Mouse (Mus musculus): Measurements from ENCODE around the gene Cycs. TPM values are rescaled to one million over a fixed set of nuclear protein-coding genes. Genes with fewer than 3 reads are reported as not detected.

Gene Cycs
- polyA plus RNA-seq, 1 experiment, result 51.9 TPM

DNA sequence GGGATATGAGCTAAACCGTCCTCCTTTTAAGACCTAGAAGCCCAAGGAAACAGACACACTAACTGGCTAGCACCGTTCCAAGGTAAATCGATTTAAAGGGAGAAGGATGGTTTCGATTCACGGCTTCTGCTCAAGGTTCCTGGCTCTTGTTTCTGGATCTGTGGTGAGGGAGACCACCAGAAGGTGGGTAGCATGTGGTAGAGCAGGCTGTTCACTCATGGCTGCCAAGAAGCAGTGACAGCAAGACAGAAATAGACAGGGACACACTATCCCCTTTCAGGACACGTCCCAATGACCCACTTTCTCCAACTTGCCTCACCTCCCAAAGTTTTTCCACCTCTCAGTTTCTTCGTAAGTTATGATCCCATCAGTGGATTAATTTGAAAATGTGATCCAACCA is 16.5 kb downstream of the Cycs start:
- H3ac ChIP-seq (ENCODE audit: control insufficient read depth, insufficient read length), result no peak overlapping the region
- no peaks in the 10 kb centered on the region for H3K27me3 ChIP-seq (ENCODE audit: control insufficient read depth, insufficient read depth, insufficient read length)
- no peak overlapping the region for H3K4me2 ChIP-seq (ENCODE audit: low read depth)
- no peak overlapping the region for H3K4me3 ChIP-seq
- TF ChIP-seq POLR2AphosphoS2 (IDR thresholded peaks at IDR 0.05; ENCODE audit: insufficient read length, low read depth) (no peak), POLR2A (IDR thresholded peaks at IDR 0.05; ENCODE audit: insufficient read length, low read depth) (no peak), TCF3 (IDR thresholded peaks at IDR 0.05; ENCODE audit: insufficient read length, low read depth) (no peak), REST (IDR thresholded peaks at IDR 0.05; ENCODE audit: insufficient read depth, insufficient read length) (no peak), TCF12 (IDR thresholded peaks at IDR 0.05; ENCODE audit: insufficient read depth, poor library complexity, severe bottlenecking) (no peak), MYOG (IDR thresholded peaks at IDR 0.05; ENCODE audit: control insufficient read depth in 1 of 3, insufficient read depth in 1 of 3, insufficient read length in 2 of 3, low read depth in 2 of 3) (no peak), MAX (IDR thresholded peaks at IDR 0.05; ENCODE audit: low read depth) (no peak), SRF (IDR thresholded peaks at IDR 0.05; ENCODE audit: control insufficient read depth, insufficient read length, low read depth) (no peak), CEBPB (IDR thresholded peaks at IDR 0.05; ENCODE audit: insufficient read depth, poor library complexity, severe bottlenecking) (no peak), MYOD1 (IDR thresholded peaks at IDR 0.05; ENCODE audit: control insufficient read depth in 1 of 3, insufficient read length in 2 of 3, low read depth in 2 of 3) (no peak), E2F4 (IDR thresholded peaks at IDR 0.05; ENCODE audit: insufficient read depth) (no peak), USF1 (IDR thresholded peaks at IDR 0.05; ENCODE audit: low read depth) (no peak)
- H3K79me2 ChIP-seq (ENCODE audit: control insufficient read depth, insufficient read depth), result no peaks in the 10 kb centered on the region
- no peaks in the 10 kb centered on the region for H3K36me3 ChIP-seq (ENCODE audit: control insufficient read depth, insufficient read depth)

DNA sequence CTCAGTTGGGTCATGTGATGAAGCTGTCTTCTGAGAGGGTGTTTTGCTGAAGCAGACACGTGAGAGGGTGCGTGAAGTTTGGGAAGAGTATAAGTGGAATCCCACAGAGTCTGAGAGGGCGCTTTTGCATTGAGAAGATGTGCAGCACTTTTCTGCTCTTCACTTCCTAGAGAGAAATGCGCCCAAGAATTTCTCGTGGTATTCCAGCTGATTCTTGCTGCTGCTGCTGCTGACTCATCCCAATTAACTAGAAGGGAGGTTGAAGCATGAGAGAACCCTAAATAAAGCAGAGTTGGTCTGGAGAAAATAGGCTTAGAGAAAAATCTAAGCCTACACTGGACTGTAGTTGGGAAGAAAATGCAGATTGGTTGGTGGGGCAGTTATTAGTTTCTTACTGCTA is 17.3 kb downstream of the Cycs start:
- Histone ChIP-seq H3K4me2 (ENCODE audit: low read depth) (no peak overlapping the region), H3ac (ENCODE audit: control insufficient read depth, insufficient read length) (no peak overlapping the region), H3K36me3 (ENCODE audit: control insufficient read depth, insufficient read depth) (no peaks in the 10 kb centered on the region), H3K4me3 (no peak overlapping the region), H3K79me2 (ENCODE audit: control insufficient read depth, insufficient read depth) (no peaks in the 10 kb centered on the region), H3K27me3 (ENCODE audit: control insufficient read depth, insufficient read depth, insufficient read length) (no peaks in the 10 kb centered on the region)
- no peak for TF ChIP-seq MAX (IDR thresholded peaks at IDR 0.05; ENCODE audit: low read depth)
- no peak for TF ChIP-seq CEBPB (IDR thresholded peaks at IDR 0.05; ENCODE audit: insufficient read depth, poor library complexity, severe bottlenecking)
- TF ChIP-seq REST (IDR thresholded peaks at IDR 0.05; ENCODE audit: insufficient read depth, insufficient read length), result no peak
- TF ChIP-seq TCF3 (IDR thresholded peaks at IDR 0.05; ENCODE audit: insufficient read length, low read depth), result no peak
- TF ChIP-seq SRF (IDR thresholded peaks at IDR 0.05; ENCODE audit: control insufficient read depth, insufficient read length, low read depth), result no peak
- no peak for TF ChIP-seq POLR2AphosphoS2 (IDR thresholded peaks at IDR 0.05; ENCODE audit: insufficient read length, low read depth)
- no peak for TF ChIP-seq POLR2A (IDR thresholded peaks at IDR 0.05; ENCODE audit: insufficient read length, low read depth)
- TF ChIP-seq E2F4 (IDR thresholded peaks at IDR 0.05; ENCODE audit: insufficient read depth), result no peak
- no peak for TF ChIP-seq TCF12 (IDR thresholded peaks at IDR 0.05; ENCODE audit: insufficient read depth, poor library complexity, severe bottlenecking)
- TF ChIP-seq MYOD1 (IDR thresholded peaks at IDR 0.05; ENCODE audit: control insufficient read depth in 1 of 3, insufficient read length in 2 of 3, low read depth in 2 of 3), result no peak
- TF ChIP-seq USF1 (IDR thresholded peaks at IDR 0.05; ENCODE audit: low read depth), result no peak
- TF ChIP-seq MYOG (IDR thresholded peaks at IDR 0.05; ENCODE audit: control insufficient read depth in 1 of 3, insufficient read depth in 1 of 3, insufficient read length in 2 of 3, low read depth in 2 of 3), result no peak

DNA sequence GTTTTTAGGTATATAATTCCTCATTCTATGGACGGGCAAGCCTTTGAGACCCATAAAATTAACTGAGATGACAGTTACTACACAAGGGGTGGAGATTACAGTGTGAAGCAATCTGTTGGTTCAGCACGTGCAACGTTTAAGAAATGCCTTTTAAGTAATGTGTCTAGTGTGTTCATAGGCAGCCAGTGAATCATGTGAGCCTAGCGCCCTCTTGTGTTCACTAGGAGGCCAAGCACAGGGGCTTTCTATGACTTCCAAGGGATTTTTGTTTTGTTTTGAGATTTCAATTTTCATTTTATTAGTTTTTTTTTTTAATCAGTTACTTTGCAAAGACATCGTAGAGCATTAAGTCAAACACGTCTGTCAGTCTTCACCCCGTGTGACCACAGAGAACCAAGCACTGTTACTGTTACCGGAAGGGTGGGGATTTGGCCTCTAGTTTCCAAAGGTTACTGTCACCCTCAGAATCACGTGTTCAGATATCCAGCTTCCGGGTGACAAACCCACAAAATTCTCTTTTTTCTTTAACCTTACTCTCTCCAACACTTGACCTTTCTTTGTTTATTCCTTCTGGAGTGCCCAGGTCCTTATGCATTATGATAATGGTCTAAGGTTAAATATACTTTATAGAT is 20.8 kb downstream of the Cycs start:
- no peak overlapping the region for H3ac ChIP-seq (ENCODE audit: control insufficient read depth, insufficient read length)
- no peaks in the 10 kb centered on the region for H3K36me3 ChIP-seq (ENCODE audit: control insufficient read depth, insufficient read depth)
- no peak for TF ChIP-seq TCF12 (IDR thresholded peaks at IDR 0.05; ENCODE audit: insufficient read depth, poor library complexity, severe bottlenecking)
- peak; percentile 59 for TF ChIP-seq CEBPB (IDR thresholded peaks at IDR 0.05; ENCODE audit: insufficient read depth, poor library complexity, severe bottlenecking)
- TF ChIP-seq MAX (IDR thresholded peaks at IDR 0.05; ENCODE audit: low read depth), result no peak
- no peak for TF ChIP-seq MYOG (IDR thresholded peaks at IDR 0.05; ENCODE audit: control insufficient read depth in 1 of 3, insufficient read depth in 1 of 3, insufficient read length in 2 of 3, low read depth in 2 of 3)
- TF ChIP-seq USF1 (IDR thresholded peaks at IDR 0.05; ENCODE audit: low read depth), result no peak
- no peak for TF ChIP-seq TCF3 (IDR thresholded peaks at IDR 0.05; ENCODE audit: insufficient read length, low read depth)
- no peak for TF ChIP-seq SRF (IDR thresholded peaks at IDR 0.05; ENCODE audit: control insufficient read depth, insufficient read length, low read depth)
- no peak for TF ChIP-seq POLR2A (IDR thresholded peaks at IDR 0.05; ENCODE audit: insufficient read length, low read depth)
- H3K79me2 ChIP-seq (ENCODE audit: control insufficient read depth, insufficient read depth), result no peaks in the 10 kb centered on the region
- no peaks in the 10 kb centered on the region for H3K27me3 ChIP-seq (ENCODE audit: control insufficient read depth, insufficient read depth, insufficient read length)
- H3K4me2 ChIP-seq (ENCODE audit: low read depth), result peak overlapping the region; percentile 86
- H3K4me3 ChIP-seq, result no peak overlapping the region

DNA sequence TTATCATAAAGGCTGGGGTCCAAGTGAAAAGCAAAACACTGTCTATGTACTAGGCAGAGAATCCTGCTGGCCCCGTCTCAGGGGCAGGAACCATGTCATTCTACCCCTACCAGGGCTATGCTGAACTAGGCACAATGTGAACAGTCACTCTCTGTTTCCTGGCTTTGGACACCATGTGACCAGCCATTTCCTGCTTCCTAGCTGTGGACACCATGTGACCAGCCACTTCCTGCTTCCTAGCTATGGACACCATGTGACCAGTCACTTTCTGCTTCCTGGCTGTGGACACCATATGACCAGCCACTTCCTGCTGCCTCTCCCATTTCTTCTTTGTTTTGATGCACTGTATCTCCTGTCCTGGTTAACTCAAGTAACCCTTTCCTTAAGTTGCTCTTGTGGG is 23.8 kb downstream of the Cycs start:
- Histone ChIP-seq H3K4me3 (no peak overlapping the region), H3K79me2 (ENCODE audit: control insufficient read depth, insufficient read depth) (no peaks in the 10 kb centered on the region), H3K36me3 (ENCODE audit: control insufficient read depth, insufficient read depth) (no peaks in the 10 kb centered on the region), H3K4me2 (ENCODE audit: low read depth) (no peak overlapping the region), H3K27me3 (ENCODE audit: control insufficient read depth, insufficient read depth, insufficient read length) (no peaks in the 10 kb centered on the region), H3ac (ENCODE audit: control insufficient read depth, insufficient read length) (no peak overlapping the region)
- TF ChIP-seq MYOD1 (IDR thresholded peaks at IDR 0.05; ENCODE audit: control insufficient read depth in 1 of 3, insufficient read length in 2 of 3, low read depth in 2 of 3) (no peak), MYOG (IDR thresholded peaks at IDR 0.05; ENCODE audit: control insufficient read depth in 1 of 3, insufficient read depth in 1 of 3, insufficient read length in 2 of 3, low read depth in 2 of 3) (no peak), MAX (IDR thresholded peaks at IDR 0.05; ENCODE audit: low read depth) (no peak), POLR2AphosphoS2 (IDR thresholded peaks at IDR 0.05; ENCODE audit: insufficient read length, low read depth) (no peak), USF1 (IDR thresholded peaks at IDR 0.05; ENCODE audit: low read depth) (no peak), REST (IDR thresholded peaks at IDR 0.05; ENCODE audit: insufficient read depth, insufficient read length) (no peak), SRF (IDR thresholded peaks at IDR 0.05; ENCODE audit: control insufficient read depth, insufficient read length, low read depth) (no peak), TCF3 (IDR thresholded peaks at IDR 0.05; ENCODE audit: insufficient read length, low read depth) (no peak)

Measured in myocyte (in vitro differentiated cells).